Mouse (Mus musculus) forelimb bud, embryonic 11.5 days (tissue): ENCODE results near the gene Cadm1.

ENCODE experiments used
- DNase-seq: peaks from one replicate; pipeline ENCODE4 v3.0.0-alpha.2; 2012; ENCODE audit warnings: low read depth, low spot score

Cadm1 gene

DNA sequence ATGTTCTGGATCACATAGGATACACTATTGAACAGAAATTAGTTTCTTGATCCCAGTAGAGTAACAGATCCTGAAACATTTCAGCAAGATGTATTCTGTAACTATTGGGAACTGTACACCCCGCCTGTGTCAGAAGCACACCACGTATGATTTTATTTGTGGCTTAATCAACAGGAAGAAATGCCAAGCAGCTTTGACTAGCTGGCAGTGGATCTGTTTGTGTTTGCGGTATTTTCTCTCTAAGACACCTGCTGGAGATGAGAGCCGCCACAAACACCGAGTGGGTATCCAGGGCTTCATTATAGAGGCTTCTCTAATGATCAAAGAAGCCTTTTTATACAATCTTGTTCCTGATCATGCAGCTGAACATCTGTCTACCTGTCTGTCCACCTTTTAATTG, 204.9 kb downstream of the Cadm1 start:
- no peak for DNase-seq

DNA sequence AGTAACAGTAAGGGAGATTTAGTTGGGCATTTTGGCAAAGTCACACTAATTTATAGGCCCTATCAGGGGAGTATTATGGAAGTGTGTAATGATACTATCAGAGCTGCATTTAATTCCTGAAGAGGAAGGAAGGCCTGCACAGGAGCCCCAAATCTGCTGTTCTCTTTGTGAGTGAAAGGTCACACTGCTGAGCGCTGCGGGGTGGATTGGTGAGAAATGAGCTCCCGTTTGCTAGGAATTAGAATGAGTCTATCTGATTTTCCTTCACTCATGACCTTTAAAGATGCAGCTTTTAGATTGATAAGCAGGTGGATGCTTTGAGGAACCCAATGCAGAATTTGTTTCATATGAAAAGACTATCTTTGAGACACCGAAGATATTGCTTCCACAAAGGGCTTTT, 208.8 kb downstream of the Cadm1 start:
- no peak for DNase-seq

DNA sequence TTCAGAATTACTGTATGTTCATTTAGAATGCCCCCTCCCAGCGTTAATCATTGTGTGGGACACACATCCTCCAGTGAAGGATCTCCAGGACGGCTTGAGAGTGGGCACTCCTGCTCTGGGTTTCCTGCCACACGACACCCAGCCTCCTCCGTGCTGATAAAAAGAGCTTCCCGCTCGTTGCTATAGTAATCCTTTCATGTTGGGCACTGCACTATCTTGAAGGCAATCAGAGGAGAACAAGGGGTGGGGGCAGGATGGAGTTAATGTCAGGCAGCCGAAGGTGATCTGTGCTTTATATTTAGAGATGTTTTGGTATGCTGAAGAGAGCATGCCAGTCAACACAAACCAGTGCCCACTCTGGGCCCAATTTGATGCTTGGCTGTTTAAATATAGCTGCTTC, 209.3 kb downstream of the Cadm1 start:
- no peak for DNase-seq

DNA sequence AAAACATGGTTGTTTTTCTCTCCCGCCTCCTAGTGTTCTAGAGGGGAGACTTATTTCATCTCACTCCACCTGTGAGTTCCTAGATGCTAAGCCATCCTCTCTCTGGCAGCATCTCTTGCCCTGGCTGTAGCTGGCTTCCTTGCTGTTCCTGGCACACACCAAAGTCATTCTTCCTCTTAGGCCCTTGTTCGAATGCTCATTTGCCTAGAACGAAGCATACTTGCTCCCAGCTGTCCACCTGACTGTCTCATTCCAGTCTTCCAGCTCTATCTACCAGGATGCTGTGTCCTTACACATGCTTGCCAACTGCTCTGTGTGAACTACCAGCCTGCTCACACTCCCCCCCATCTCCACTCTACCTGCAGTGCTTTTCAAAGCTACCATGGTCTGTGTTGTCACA, 211.8 kb downstream of the Cadm1 start:
- no peak for DNase-seq

DNA sequence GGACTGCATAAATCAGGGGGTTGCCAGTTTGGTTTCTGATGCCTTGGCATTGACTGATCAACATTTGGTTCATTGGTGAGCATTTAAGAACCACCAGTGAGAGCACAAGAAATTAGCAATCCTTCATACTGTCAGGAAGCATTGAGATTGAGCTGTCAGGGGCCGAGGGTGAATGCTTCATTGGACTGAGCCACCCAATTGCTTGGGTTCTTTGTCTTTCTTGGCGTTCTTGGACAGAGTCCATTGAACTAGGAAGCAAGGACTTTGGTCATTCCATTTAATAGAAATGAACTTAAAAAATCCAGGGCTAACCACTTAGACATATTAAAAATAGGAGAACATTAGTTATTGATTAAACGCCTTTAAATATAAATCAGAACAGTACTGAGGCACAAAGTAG, 214.9 kb downstream of the Cadm1 start:
- DNase-seq, result no peak

DNA sequence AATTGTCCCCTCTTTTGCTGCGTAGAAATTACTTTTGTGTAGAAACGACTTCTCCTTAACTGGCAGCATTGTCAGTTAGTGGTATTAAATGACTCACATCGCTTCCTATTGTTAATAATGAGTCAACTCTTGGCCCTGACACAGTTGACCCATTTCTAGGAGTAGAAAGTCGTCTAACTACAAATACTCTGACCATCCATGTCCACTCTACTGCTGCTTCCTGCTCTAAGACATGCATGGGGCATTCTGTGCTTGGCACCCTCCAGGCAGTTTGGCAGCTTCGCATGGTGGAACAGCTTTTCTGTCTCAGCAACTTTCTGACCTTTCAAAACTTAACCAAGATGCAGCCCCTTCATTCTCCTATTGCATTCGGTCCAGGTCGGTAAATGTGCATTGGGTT, 215.7 kb downstream of the Cadm1 start:
- DNase-seq, result no peak

DNA sequence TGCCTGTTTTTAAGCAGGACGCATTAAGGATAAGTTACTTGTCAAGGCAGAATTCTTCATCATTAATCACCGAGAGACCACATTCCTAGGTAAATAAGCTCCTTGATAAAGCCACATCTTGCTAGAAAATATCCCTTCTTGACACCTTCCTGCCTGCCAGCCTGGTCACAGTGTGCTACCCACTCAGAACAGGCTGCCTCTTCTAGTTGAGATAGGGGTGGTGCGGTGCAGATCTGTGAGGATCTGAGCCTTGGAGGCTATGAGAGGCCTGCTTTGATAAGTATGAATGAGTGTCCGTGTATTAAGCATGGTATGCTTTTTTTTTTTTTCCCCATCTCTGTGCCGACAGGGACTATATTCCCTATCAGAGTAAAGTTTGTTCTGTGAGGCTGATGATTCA, 219.2 kb downstream of the Cadm1 start:
- DNase-seq, result no peak

DNA sequence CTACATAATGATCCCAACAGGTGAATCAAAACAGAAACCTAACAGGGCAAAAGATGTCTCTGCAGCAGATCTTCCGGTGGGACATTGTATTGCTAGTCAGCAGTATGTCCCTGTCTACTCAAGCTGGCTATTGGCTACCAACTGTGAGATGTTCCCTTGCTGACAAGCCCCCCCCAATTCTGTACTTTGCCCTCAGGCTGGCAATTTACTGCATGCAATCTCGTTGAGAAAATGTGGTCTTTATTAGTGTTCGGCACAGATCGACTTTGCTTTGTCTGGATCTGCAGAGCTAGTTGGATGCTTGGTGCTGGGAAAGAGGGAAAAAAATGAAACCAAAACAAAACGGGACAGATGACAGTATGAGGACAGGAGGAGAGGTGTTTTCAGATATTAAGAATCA, 222.5 kb downstream of the Cadm1 start:
- peak; percentile 34 for DNase-seq

DNA sequence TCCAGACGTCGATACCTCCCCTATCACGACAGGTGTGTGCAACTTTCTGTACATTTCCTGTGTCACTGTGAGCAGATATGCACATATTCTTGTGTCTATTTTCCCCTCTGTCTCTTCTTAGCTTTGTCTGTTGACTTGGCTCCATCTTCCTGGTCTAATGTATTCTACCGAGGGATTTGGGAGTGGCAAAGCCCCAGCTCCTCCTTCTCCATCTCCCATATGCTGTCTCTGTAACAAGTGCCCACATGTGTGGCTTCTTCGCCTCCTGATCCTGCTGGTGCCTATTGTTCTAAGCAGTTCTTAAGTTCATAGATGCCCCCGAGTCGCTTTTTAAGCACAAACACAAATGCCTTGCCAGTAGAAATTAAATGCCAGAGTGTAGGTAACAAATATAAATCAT, 223.2 kb downstream of the Cadm1 start:
- DNase-seq, result no peak

DNA sequence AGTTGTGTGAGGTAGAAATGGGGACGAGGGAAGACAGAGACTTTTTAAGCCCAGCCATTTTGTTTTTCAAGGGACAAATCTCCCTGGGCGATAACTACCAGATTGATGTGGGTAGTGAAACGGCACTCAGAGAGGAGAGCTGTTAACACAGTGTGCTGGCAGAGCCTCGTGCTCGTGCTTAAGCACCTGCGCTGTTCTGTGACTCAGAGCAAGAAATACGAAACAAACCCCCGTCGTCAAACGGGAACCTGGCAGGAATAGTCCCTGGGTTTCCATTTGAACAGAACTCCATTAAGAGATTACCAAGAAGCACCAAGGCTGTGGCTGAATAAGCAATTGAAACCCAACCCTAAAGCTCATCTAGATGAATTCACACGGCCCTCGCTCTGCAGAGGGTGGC, 225.1 kb downstream of the Cadm1 start:
- no peak for DNase-seq

DNA sequence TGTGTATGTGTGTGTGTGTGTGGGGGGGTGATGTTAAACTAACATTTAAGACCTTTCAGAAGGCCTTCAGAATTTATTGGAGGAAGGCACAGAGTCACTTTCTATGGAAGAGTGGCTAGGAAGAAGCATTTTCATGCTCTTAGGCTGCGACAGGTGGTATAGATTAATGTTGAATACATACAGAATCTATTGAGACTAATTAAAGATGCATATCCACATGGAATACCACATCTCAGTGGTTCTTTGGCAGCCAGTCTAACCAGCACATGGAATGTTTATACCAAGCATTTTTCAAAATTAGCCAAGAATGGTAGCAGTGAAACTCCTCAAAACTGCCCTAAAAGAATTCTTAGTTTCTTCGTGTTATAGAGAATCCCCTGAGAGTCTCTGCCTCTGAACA, 227.8 kb downstream of the Cadm1 start:
- DNase-seq, result no peak

DNA sequence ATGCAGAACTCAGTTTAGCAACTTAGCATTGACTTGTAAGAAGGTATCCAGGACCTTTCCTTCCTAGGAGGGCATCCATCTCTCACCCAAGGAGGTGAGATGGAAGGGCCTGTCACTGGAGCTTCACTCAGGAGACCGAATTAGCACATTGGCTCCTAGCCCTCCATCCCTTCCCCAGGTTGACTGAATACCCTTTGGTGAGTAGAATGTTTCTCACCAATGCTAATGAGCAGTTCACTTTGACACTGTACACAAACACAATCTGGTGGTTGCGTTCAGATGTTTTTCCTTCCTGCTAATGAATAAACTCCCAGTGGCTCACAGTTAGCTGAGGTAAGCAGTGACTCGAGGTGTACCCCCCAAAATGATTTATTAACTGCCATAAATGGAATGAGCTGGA, 228.3 kb downstream of the Cadm1 start:
- DNase-seq, result no peak

DNA sequence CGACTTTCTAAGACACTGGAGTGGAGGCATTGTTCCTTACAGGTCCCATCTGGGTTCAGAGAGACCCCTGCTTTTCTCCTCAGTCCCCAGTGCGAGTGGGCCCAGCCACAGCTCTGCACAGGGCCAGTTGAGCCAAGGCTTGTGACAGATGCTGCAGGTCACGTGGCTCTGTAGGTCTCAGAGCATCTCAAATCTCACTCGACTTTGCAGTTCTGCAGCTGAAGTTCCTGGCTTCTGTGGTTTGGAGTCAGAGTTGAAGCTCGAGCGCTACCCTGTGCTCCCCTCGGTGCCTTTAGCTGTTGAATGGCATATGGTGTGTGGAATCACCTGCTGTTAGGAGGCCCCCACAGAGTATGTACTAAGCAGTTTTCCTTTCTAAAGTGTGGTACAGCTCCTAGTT, 229.8 kb downstream of the Cadm1 start:
- no peak for DNase-seq

DNA sequence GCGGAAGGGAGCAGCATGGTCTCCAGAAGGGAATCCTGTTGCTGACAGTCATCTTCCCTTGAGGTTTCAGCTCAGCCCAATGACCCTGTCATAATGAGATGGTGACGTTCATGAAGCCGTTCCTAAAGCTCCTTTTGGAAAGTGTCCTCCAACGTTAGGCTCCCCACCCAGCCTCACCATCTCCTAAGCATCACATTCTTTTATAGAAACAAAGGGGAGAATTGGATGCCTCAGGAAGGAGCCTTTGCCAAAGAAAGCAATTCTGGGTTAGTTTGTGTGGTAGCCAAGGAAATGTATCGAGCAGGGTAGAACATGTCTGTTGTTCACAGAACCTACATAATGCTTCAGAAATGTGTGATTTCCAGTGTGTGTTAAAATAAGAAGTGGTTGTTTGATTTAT, 231.6 kb downstream of the Cadm1 start:
- DNase-seq, result no peak

DNA sequence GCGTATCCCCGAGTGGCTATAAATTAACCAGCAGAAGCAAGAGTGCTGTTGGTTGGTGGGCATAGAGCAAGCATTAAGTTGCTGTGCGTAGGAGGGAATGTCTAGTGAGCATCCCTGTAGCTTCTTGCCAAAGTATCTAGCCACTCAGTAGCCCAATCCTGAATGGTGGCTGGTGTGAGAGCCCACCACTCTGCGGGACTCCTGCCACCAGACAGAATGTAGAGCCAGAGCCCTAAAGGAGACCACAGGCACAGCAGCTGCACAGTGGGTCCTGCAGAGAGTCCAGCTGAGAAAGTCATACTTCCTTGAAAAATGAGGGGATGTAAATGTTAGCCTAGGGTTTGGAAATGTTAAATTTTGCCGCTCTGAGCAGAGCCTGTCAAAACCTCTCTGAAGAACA, 232.9 kb downstream of the Cadm1 start:
- DNase-seq, result no peak

DNA sequence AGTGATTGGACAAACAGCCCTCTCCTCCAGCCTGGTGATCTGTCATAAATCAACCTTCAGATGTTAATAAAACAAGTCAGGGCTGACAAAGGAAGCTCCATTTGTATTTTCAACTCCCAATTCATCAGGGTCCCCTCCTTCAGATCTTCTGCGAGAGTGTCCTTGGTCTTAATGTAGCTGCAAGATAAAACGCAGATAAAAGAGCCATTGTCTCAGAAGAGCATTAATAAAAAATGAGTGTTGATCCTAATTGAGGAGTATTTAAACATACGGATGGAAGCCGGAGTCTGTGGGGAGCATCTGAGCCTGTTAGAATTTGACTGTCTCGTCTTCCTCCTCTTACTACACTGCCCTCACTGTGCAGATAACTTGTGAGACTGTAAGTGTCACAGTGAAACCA, 234.9 kb downstream of the Cadm1 start:
- no peak for DNase-seq

DNA sequence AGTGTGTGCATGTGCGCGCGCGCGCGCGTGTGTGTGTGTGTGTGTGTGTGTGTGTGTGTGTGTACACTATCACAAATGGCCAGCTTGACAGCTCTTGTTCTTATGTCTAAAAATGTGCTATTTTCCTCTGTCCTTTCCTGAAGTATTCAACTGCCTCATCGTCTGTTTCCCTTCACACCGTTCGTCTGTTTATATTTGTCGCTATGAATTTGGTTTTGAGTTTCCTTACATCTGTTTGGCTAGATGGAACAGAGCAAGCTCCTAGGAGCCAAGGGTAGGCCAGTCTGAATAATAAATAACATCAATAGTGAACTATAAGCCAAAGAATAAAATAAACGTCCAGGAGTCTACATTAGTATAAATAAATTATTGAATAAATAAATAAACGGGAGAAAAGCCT, 235.3 kb downstream of the Cadm1 start:
- no peak for DNase-seq

DNA sequence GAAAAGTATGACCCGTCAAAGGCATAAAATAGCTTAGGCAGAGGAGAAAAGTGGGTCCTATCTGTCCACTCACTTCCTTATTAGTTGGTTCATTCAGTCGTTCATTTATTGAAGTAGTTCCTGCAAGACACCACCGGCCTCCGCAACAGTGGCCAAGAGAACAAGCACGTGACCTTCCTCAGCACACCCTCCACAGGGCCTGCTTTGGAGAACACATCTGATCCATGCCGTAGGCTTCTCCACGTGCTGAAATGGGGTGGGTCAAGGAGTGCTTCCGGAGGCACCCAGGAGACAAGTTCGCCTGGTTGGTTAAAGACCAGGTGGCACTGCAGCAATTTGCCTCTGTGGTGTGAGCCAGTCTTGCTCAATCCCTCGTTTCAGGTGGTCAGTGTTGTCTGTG, 236.4 kb downstream of the Cadm1 start:
- no peak for DNase-seq

DNA sequence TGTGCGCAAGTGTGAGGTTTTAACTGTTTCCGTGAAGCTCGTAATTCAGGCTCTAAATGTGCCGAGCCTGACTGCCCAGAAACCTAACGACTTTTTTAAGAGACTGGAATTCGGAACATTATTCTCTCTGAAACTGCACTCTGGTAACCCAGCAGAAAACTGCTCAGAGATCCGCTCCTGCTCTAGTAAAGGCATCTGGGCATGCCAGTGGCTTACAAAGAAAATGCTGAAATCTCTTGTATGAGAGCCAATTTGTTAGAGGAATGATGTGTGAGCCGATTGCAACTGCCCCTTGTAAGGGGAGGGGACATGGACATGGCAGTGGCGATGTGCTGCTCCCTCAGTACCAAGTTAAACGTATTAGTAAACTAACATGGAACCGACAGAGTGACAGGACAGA, 240.9 kb downstream of the Cadm1 start:
- peak; percentile 23 for DNase-seq

DNA sequence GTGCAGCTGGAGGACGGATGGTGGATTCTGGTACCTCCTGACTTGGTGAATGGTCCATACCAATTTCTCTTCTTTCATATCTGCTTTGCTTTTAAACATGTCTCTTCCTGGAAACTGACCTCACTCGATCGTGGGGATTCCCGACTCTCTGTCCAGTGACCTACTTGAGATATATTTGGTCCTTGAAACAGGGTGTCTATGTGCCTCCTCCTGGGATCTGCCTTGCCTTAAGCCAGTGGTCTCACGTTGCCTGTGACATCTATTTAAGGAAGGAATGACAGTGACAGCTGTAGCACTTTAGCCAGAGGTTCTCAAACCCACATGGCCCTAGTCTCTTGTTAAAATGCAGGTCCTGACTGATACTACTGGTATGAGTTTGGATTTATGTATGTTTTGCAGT, 242.0 kb downstream of the Cadm1 start:
- DNase-seq, result no peak

DNA sequence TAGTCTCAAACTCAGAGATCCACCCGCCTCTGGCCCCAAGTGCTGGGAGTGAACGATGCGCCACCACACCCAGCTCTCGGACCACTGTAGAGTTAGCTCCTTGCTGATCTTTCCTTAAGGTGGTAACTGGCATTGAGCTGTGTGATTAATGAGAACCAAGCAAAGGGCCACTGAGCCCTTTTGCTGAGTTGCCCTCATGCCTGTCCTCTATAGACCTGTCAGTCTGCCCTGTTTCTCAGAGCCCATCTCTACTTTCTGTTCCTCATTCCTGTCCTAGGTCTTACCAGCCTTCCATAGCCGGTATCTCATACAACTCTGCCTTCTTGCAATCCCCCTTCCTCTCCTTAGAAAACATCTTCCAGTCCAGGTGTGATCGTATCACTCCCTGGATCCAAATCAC, 242.8 kb downstream of the Cadm1 start:
- no peak for DNase-seq

DNA sequence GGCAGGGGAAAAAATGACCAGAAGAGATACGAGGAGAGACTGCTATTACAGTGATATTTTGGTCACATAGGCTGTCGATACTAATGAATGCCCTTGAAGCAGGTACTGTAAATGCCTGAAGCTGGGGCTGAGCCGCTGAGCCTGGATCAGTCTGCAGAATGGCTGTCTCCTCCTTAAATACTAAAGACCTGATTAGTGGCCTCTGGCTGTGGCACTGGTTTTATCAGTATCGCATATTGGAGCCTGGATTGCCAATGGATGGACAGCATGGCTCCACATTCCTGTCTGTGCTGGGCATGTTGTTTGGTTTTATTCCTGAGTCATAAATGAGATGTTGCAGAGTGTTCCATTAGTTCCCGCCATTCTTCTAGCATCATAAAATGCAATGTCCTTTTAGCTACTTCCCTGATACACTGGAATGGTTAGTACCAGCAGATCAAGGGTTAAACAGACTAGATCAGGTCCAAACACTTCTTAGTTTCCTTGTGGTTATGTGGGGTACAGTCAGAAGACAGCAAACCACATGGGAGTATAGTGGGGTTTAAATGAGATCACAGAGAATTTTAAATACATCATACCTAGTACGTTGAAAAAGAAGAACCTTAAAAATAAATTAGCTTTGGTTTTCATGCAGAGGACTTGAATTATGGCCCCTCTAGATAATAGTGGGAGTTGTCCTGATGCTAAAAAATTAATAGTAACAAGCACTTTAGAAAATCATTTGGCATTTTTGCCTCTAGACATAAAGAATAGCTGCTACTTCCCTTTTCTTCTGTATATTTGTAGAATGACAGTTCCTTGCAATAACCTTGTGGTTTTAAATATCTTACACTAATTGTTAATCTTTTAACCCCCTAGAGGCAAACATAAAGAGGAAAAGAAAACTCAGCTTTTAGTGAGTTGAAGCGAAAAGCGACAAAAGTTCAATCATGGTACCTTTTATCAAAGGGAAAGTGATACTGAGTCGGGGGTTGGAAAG, 247.3 kb downstream of the Cadm1 start:
- DNase-seq, result no peak

DNA sequence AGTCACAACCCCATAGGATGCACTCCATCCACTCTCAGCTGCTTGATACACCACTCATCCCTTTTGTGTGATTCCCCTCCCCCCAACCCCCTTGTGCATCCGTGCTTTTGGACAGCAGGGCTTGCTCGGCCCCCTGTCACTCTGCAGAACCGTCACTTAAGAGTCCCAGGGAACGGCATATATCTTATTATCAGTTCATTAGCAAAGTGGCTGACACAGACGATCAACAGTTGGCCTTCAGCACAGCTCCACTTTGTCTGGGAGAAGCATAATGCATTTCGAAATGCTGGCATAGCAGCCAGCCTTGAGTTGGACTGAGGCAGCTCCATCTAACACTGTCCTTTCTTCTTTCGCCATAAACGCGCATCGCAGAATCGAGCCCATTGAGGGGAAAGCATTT, 248.5 kb downstream of the Cadm1 start:
- no peak for DNase-seq

DNA sequence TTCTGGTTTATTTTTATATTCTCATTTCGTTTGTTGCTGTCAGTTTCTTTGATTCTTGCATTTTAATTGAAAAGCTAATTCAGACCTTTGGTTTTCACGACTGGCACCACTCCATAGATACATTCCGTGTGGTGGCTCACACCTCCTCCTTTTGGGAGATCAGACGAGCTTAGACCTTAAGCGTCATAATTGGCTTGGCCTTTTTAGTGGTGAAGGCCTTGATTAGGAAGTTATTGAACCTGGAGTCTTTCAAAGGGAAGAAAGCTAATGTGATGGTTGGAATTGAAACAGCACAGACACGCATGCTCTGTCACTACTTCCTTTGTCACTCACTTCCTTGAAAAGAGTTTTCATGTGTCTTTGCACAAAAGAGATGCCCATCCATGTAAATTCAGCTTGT, 249.3 kb downstream of the Cadm1 start:
- DNase-seq, result no peak
